Mouse (Mus musculus) forebrain, postnatal 0 days (tissue): ENCODE measurements at regions not wholly inside any gene's neighbourhood (a gene's known extent, or its start where the extent isn't known, plus 50 kb on each side); places are given as distances from the start of the nearest gene placed in this dataset.
"Not testable (repeated sequence)": the region's sequence is repeated elsewhere in the genome, so short reads cannot be mapped to it uniquely, and the experiment has no call there.

ENCODE experiments used
- ATAC-seq: fragments of 200-750 bp; cut with Nextera tagmentation; 2 replicates; pipeline ENCODE4 v1.8.0; 2017; ENCODE audit warnings: mild to moderate bottlenecking, moderate library complexity
- DNase-seq: peaks from one replicate; pipeline ENCODE4 v3.0.0-alpha.2; 2015
- H3K27ac ChIP-seq: fragments of 300-500 bp; sonication (generic); 2 replicates; pipeline ENCODE4 v1.5.1; 2014; ENCODE audit warnings: low read depth, mild to moderate bottlenecking, antibody characterized with exemption, low read length, moderate library complexity, mixed read lengths
- H3K27me3 ChIP-seq: fragments of 300-500 bp; sonication (generic); 2 replicates; pipeline ENCODE4 v1.6.1; 2014; ENCODE audit warnings: mild to moderate bottlenecking, low read length, mixed read lengths; ENCODE audit not compliant: insufficient read depth
- H3K36me3 ChIP-seq: fragments of 300-500 bp; sonication (generic); 2 replicates; pipeline ENCODE4 v1.6.1; 2014; ENCODE audit warnings: mild to moderate bottlenecking, moderate library complexity; ENCODE audit not compliant: insufficient read depth
- H3K4me1 ChIP-seq: fragments of 300-500 bp; sonication (generic); 2 replicates; pipeline ENCODE4 v1.6.1; 2014; ENCODE audit warnings: antibody characterized with exemption; ENCODE audit not compliant: insufficient read depth
- H3K4me2 ChIP-seq: fragments of 300-500 bp; sonication (generic); 2 replicates; pipeline ENCODE4 v1.6.1; 2014; ENCODE audit warnings: low read depth, mild to moderate bottlenecking, moderate library complexity
- H3K4me3 ChIP-seq: fragments of 300-500 bp; sonication (generic); 2 replicates; pipeline ENCODE4 v1.5.1; 2014; ENCODE audit warnings: low read depth, low read length, mixed read lengths
- H3K9ac ChIP-seq: fragments of 300-500 bp; sonication (generic); 2 replicates; pipeline ENCODE4 v1.6.1; 2014; ENCODE audit warnings: mild to moderate bottlenecking
- H3K9me3 ChIP-seq: fragments of 300-500 bp; sonication (generic); 2 replicates; pipeline ENCODE4 v1.6.1; 2016; ENCODE audit warnings: low read length
- CTCF ChIP-seq: sonication (generic); IDR thresholded peaks from 2 replicates; pipeline ENCODE4 v1.5.1; 2016; ENCODE audit warnings: antibody characterized with exemption, control low read depth, low read depth
- WGBS: fragments of 180-500 bp; shearing (Covaris S2); extraction: QIAGEN DNeasy Blood & Tissue Kit; methylation state at CpG from one replicate; pipeline ENCODE4 v1.1.7; 2014; 5-methylcytosine and 5-hydroxymethylcytosine counted together

- no peak for DNase-seq
- 91% methylated on average over 2 of the region's 2 CpGs for WGBS
- H3K4me2 ChIP-seq, result no peak overlapping the region
- no peak overlapping the region for H3K9ac ChIP-seq
- no peaks in the 10 kb centered on the region for H3K9me3 ChIP-seq
- no peak overlapping the region for H3K4me3 ChIP-seq
- ATAC-seq, result no peak
- H3K36me3 ChIP-seq, result no peaks in the 10 kb centered on the region
- TF ChIP-seq CTCF, result no peak
- no peaks in the 10 kb centered on the region for H3K27me3 ChIP-seq
- no peak overlapping the region for H3K27ac ChIP-seq
- H3K4me1 ChIP-seq, result no peaks in the 10 kb centered on the region
Measured at GRCm38 (mm10) chr6:73560000-73560399, 90.5 kb upstream of the 4931417E11Rik start.

- no peak for TF ChIP-seq CTCF
- DNase-seq (no peak), ATAC-seq (no peak)
- WGBS, result 96% methylated on average over 1 of the region's 1 CpGs
- Histone ChIP-seq H3K27ac (no peak overlapping the region), H3K9ac (no peak overlapping the region), H3K4me2 (no peak overlapping the region), H3K27me3 (no peaks in the 10 kb centered on the region), H3K9me3 (no peaks in the 10 kb centered on the region), H3K4me3 (no peak overlapping the region), H3K4me1 (no peaks in the 10 kb centered on the region), H3K36me3 (no peaks in the 10 kb centered on the region)
Measured at GRCm38 (mm10) chr6:73530559-73530958, 61.1 kb upstream of the 4931417E11Rik start.

- no peaks in the 10 kb centered on the region for H3K36me3 ChIP-seq
- H3K4me1 ChIP-seq, result no peaks in the 10 kb centered on the region
- no peak overlapping the region for H3K9ac ChIP-seq
- 88% methylated on average over 1 of the region's 1 CpGs for WGBS
- H3K4me3 ChIP-seq, result no peak overlapping the region
- DNase-seq (no peak), ATAC-seq (no peak)
- H3K9me3 ChIP-seq, result no peaks in the 10 kb centered on the region
- TF ChIP-seq CTCF, result no peak
- no peak overlapping the region for H3K27ac ChIP-seq
- H3K27me3 ChIP-seq, result no peaks in the 10 kb centered on the region
- no peak overlapping the region for H3K4me2 ChIP-seq
Measured at GRCm38 (mm10) chr6:73530098-73530497, 60.6 kb upstream of the 4931417E11Rik start.

- ATAC-seq (no peak), DNase-seq (no peak)
- Histone ChIP-seq H3K9ac (no peak overlapping the region), H3K4me3 (no peak overlapping the region), H3K9me3 (no peaks in the 10 kb centered on the region), H3K4me1 (no peaks in the 10 kb centered on the region), H3K4me2 (no peak overlapping the region), H3K27me3 (no peaks in the 10 kb centered on the region), H3K27ac (no peak overlapping the region), H3K36me3 (no peaks in the 10 kb centered on the region)
- TF ChIP-seq CTCF, result no peak
- WGBS, result 73% methylated on average over 9 of the region's 9 CpGs
Measured at GRCm38 (mm10) chr6:73523658-73524057, 54.2 kb upstream of the 4931417E11Rik start.

DNA sequence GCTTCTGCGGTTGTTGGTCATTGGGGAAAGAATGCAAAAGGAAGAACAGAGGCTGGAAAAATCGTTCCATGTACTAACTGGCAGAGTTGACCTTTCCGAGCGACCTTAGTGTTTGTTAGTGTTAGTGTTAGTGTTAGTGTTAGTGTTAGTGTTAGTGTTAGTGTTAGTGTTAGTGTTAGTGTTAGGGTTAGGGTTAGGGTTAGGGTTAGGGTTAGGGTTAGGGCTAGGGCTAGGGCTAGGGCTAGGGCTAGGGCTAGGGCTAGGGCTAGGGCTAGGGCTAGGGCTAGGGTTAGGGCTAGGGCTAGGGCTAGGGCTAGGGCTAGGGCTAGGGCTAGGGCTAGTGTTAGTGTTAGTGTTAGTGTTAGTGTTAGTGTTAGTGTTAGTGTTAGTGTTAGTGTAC, 50.4 kb upstream of the 4931417E11Rik start:
- not testable (repeated sequence) for ATAC-seq, DNase-seq, H3K4me3 ChIP-seq, H3K36me3 ChIP-seq, H3K27ac ChIP-seq, H3K27me3 ChIP-seq, H3K4me1 ChIP-seq, H3K9me3 ChIP-seq, H3K9ac ChIP-seq, H3K4me2 ChIP-seq
- 94% methylated on average over 4 of the region's 4 CpGs for WGBS
